Mouse (Mus musculus) CD8-positive naive resting alpha-beta T cell, adult 2 months (primary cell): Measurements from ENCODE around the gene Psmc3ip.

ENCODE experiments used
- DNase-seq, 2 experiments: peaks; one replicate each; pipeline ENCODE4 v3.0.0; 2022; ENCODE audit warnings: low read depth in 2 of 2, low spot score in 2 of 2

Psmc3ip gene

GRCm38 (mm10) chr11:101119131-101119760, 24.0 kb upstream of the Psmc3ip start:
- peak in 1 of 2 experiments; percentile 18 for DNase-seq

- DNase-seq = no peak
Measured at GRCm38 (mm10) chr11:101118105-101118504, 22.9 kb upstream of the Psmc3ip start.

DNA sequence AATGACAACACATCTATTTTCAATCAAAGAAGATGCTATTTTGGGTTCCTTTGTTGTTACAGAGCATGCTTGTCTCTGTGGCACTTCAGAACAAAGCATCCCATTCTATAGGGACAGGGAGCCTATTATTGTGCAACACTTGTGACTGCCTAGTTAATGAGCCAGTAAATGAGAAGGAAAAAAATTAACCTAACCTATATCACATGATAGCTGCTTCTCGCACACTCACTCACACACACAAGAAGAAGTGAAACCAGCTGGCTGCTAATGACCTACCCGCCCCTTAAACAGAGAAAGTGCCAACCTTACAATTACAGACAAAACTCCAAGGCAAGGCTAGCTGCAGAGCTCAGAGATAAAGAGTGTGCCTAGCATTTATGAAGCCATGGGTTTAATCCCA, 20.3 kb upstream of the Psmc3ip start:
- no peak for DNase-seq

DNA sequence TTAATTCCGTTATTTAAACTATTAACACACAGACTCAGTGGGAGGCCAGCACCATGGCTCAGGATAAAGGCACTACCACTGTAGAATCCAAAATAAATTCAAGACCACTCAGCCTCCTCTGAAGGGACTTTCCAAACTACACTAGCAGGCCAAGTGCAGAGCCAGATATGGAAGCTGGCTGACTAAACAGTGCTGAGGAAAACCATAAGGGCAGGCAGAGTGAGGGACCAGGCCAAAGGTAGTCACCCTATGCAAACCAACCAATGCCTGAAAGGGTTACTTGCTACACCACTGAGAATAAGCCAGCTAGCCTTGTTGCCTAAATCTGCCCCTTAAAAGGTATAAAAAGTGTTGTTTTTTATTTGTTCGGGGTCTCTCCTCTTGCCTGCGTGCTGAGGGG, 16.9 kb upstream of the Psmc3ip start:
- no peak for DNase-seq

DNA sequence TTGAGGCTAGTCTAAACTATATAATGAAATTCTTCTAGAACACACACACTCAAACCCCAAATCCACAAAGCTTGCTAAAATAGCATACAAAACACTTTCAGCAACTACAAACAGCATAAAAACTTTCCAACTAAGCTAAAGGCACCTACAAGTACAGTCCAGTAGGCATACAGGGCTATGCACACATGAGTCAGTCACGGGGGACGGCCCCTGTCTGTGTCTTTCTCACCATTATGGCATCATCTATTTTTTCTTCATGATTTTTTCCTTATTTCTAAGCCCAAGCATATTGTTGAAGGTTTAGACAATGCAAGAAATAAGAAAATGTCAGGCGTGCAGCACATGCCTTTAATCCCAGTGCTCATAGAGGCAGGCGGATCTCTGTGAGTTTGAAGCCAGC, 15.9 kb upstream of the Psmc3ip start:
- no peak for DNase-seq

DNA sequence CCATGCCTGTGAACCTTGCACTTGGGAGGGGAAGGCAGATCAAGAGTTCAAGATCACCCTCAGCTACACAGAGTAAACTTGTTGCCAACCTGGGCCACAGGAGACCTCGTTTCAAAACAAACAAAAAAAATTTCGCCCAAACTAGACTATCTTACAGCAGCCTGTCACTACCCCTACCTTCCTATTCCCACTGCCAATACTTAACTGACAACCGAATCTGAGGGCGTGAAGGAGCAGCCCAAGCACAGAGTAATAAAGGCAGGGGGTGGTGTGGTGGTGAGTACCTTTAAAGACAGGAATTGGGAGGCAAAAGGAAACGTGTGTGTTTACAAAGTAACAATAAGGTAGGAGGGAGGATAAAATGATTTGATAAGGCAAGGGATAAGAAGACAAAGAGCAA, 15.5 kb upstream of the Psmc3ip start:
- no peak for DNase-seq

DNA sequence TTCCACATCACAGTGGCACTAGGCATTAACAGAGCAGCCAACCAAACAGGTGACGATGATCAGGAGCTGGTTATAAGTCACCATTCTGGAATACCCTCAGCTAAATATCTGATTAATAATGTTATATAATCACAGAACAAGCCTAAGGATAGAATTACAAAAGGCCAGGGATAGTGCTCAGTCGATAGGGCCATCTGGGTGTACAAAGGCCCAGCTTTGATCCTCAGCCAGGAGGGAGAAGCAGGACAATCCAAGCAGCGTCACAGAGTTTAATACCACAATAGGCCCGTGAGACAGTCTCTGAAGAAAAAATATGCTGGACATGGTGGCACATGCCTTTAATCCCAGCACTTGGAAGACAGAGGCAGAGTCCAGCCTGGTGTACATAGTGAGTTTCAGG, 14.1 kb upstream of the Psmc3ip start:
- no peak for DNase-seq

GRCm38 (mm10) chr11:101103011-101103410, 7.8 kb upstream of the Psmc3ip start:
- no peak for DNase-seq

- no peak for DNase-seq
Measured at GRCm38 (mm10) chr11:101098231-101098630, 3.0 kb upstream of the Psmc3ip start.

DNA sequence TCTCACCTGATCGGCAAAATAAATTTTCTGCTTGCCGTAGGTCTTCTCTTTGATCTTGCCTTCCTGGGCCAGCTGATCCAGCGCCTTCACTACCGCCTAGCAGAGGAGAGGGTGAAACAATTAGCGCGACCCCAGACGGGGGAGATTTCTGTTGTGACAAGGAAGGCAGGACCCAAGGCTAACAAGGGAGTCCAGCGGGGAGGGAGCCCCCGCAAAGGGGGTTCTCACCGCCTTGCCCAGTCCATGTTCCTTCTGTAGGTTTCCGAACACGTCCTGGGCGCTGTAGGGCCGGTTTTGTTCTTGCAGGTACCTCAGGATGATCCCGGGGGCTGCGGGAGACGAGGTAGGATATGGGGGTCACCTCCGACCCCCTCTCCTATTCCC, 314 bp downstream of the Psmc3ip start:
- DNase-seq = no peak

GRCm38 (mm10) chr11:101089931-101090330, 5.3 kb downstream of the Psmc3ip start:
- no peak for DNase-seq

- no peak for DNase-seq
Measured at GRCm38 (mm10) chr11:101087682-101088055, 7.6 kb downstream of the Psmc3ip start.

DNA sequence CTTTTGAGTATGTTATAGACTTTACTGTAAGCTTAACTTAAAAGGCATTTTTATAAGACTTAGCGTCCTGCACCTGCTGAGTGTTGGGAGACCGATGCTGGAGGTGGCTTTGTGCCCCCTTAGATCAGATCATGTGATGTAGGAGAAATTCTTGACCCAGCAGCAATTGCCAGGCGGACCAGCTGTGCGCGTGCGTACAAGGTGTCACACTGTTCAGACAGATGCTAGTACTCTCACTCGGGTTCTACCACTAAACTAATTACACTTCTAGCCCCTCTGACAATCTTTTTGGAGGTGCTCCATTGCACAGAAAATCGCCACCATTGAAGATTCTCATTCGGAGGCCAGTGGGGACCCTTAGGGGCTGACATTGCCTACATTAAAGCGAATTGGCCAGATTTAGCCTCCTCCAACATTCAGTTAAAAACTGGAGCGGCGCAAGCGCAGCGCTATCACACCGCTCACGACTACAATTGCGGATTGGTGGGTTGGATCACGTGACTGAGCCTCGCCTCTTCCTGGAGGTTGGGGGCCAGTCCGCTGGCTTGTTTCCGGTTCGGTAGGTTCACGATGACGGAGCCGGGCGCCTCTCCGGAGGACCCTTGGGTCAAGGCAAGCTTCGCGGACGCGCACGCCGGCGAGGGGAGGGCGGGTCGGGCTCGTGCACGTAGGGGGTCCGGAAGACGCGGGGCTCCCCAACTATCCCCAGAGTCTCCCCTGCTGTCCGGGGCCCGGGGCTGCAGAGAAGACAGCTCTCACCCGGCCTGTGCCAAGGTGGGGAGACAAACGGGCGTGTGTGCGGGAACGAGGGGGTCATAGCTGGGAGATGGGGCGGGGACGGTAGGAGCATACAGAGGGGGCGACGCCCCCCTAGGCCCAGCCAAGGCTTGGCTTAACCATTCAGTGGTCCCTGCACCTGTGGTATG, 8.2 kb downstream of the Psmc3ip start, which contains the start of gene Mlx:
Mlx (plus strand) TSS at position 522 of the 926 bp plus-strand sequence.
- DNase-seq = peak; percentile 72 to 79

GRCm38 (mm10) chr11:101086323-101086674, 8.9 kb downstream of the Psmc3ip start:
- DNase-seq = no peak

- no peak for DNase-seq
Measured at GRCm38 (mm10) chr11:101085617-101086322, 9.5 kb downstream of the Psmc3ip start.

DNA sequence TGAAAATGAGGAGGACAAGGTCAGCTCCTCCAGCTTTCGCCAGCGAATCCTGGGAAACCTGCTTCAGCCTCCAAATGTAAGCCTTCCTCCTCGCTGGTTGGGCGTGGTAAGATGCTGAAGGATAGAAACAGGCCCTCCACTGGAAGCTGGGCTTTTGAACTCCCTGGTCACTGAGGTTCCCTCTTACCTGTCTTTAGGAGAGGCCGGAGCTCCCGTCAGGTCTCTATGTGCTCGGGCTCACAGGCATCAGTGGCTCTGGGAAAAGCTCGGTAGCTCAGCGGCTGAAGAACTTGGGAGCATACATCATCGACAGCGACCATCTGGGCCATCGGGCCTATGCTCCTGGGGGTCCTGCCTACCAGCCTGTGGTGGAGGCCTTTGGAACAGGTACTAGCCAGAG, 10.4 kb downstream of the Psmc3ip start:
- no peak for DNase-seq

GRCm38 (mm10) chr11:101084246-101084645, 11.0 kb downstream of the Psmc3ip start:
- DNase-seq = no peak

- no peak for DNase-seq
Measured at GRCm38 (mm10) chr11:101083083-101083697, 12.0 kb downstream of the Psmc3ip start.

DNA sequence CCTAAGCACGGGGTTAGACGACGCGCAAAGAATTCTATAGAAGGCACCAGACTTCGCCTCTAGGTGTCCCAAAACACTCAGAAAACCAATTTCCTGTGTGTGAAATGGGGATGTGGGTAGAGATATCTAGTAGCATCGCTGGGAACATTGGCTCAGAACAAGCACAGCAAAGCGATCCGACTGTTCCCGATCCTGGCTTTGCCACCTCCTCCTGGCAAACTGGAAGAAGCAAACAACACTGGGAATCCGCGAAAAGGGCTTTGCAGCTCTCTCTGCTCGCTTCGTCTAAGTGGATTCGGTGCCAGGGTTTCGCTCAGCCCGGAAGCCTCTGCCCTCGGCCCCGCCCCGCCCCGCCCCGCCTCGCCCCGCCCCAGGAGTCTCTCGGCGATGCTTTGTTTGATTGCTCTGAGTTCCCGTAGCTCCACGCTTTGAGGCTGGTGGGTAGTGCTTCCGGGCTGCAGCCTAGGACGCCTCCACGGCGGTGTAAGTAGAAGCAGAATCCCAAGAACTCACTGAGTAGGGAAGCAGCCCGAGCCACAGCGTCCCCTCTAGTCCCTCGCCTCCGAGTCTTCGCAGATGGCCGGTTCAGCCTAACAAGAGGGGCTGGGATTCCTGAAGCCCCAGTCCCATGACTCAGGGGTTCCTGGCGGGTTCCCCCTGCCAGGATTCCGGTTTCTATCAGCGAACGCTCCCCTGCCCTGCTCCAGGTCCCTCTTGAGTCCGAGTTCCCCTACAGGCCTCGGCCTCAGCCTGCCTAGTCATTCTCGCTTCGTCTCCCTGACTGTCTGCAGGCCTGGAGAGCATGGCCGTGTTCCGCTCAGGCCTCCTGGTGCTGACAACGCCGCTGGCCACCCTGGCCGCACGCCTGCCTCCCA, 12.8 kb downstream of the Psmc3ip start, which contains the start of gene Coasy:
Coasy (plus strand) TSS at position 358 of the 875 bp plus-strand sequence.
- DNase-seq = peak; percentile 70 to 79

- DNase-seq = no peak
Measured at GRCm38 (mm10) chr11:101081659-101082058, 13.6 kb downstream of the Psmc3ip start.
